Mouse (Mus musculus): ENCODE results near the gene Tmem150c.

Tmem150c gene

DNA sequence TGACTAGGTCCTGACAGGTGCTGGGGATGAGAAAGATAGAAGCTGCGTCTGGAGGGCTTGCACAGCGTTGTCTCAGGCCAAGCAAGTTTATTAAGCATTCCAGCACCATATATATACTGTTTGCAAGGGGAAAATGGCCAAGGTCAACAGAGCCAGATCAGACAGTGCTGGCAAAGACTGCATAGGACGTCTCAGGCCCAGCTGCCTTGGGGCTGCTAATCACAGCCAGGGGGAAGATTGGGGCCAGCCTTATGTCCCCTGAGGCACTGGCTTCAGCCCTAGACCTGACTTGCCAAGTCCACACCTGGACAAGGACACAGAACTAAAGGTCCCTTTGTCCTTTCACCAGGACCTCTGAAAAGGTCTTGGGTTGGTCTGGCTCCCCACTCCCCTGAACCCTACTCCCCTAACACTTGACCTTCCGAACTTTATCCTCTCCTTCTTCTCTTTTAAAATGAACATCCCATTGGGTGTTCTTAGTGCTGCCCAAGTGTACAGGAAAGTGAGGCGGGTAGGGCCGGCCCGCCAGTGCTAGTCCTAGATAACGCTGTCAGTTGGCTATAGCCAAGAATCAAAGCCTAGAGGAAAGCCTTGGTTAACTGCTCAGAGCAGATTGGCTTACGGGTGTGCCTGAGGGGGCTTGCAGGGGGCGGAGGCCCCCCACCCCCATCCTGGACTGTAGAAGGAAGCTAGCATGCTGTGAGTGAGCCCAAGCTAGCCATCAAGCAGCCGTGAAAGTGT, 104.6 kb downstream of the Tmem150c start:
- DNase-seq (ENCODE audit: low spot score), result no peak

DNA sequence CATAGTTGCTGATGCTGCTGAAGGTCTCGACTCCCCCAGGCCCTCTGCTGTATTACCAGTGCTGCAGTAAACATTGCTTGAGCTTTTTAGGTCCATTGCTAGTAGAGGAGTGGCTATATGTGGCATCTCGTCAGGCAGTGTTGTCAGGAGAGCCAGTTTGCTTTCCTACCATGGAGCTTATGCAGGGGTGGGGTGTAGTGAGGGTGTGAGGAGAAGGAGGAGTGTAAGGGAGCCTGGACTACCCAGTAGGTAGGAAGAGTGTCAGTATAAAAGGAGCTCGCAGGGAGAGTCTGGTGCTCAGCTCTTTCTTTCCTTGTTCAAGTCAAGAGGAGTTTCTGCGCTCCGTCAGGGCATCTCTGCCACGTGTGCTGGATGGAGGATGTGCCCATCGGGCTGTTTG, 106.9 kb downstream of the Tmem150c start:
- no peak for DNase-seq (ENCODE audit: low spot score)

DNA sequence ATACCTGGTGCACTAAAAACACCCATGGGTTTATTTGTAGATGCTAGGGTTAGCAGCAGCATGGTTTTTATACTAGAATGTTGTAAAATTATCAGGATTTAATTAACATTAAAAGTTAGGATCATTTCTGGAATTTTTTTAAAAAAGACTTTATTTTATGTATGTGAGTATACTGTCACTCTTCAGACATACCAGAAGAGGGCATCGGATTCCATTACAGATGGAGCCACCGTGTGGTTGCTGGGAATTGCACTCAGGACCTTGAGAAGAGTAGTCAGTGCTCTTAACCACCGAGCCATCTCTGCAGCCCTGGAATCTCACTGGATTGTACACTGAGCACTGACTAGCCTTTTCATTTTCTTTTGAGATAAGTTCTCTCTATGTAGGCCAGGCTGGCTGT, 109.7 kb downstream of the Tmem150c start:
- DNase-seq (ENCODE audit: low spot score), result no peak

DNA sequence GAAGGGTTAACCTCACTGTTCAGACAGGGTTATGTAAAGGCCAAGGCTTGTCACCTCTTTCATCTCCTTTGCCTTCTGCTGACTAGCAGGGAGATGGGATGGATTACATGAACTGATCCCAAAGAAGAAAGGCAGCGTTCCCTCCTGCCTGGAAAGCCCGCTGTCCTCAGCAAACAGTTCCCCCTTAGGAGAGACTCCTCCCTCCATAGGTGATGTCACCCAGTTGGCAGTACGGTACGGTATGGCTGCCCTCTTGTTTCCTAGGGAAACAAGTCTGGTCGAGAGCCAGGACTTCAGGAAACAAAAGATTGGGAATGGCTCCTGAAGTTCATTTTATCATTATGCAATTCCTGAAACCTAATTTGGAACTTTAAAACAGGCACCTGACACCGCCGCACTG, 111.7 kb downstream of the Tmem150c start:
- no peak for DNase-seq (ENCODE audit: low spot score)

DNA sequence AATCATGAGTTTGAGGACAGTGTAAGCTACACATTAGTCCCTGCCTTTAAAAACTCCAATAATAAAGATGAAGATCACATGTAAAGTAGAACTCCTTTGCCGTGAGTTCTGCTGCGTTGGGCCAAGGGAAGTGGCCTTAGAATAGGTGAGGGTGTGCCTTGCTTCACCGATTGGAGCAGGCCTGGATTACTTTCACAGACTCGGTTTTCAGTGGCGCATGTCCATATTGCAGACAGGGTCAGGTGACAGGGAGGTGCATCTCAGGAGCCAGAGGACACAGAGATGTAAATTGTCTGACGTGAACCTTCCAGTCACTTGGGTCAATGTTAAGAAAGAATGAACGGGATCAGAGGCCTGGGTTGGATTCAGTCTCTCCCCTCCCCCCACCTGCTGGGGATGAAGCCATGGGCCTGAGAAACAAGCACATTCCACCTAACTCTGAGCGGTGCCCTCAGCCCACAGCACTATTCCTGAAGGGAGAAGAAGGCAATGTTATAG, 112.4 kb downstream of the Tmem150c start:
- DNase-seq (ENCODE audit: low spot score), result no peak

DNA sequence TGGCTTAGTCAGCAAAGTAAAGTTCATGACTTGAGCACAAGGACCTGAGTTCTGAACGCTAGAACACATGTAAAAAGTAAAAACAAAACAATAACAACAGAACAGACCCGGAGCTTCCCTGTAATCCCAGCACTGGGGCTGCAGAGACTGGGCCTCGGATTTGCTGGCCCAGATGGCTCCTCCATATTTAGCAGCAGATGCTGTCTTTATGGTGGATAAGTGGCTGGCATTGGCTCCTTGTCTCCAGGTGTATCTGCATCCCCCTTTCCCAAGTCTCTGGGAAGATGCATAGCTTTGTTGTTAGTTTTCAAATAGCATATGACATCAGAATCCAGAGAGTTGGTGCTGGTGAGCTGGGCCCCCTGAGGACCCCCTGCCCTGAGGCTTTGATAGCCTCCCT, 113.5 kb downstream of the Tmem150c start:
- DNase-seq (ENCODE audit: low spot score), result no peak

DNA sequence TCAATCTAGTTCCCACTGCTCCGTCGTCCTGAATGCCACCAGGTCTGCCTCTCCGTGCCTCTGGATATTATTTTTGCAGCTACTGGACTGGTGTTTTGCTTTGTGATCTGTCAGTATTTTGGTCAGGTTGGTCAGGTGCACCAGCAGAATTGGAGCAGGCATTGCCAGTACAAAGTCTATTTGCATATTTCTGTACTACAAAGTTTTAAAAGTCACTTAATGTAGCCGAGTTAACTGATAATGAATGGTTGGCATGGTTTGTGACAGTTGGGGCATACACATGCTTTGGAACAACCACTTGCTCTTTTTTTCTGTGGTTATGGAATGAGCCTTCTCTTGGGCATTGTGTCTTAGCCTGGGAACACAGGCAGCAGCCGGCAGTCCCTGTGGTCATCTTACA, 115.0 kb downstream of the Tmem150c start:
- DNase-seq (ENCODE audit: low spot score), result no peak

DNA sequence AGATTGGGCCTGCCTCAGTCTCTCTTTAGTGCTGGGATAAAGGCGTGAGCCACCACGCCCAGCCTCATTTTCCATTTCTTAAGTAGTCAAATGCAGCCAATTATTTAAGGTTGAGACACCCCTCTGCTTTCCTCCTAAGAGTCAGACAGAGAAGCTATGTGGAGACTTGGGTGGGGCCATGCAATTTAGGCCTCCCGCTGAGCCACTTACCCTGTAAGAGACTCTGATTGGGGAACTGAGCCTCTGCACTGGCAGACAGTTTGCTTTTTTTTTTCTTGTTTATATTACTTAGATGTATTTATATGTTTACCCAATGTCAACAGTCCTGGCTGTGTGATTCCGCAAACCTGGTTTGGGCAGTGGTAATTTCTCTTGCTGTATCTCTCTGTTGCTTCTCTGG, 115.6 kb downstream of the Tmem150c start:
- no peak for DNase-seq (ENCODE audit: low spot score)

DNA sequence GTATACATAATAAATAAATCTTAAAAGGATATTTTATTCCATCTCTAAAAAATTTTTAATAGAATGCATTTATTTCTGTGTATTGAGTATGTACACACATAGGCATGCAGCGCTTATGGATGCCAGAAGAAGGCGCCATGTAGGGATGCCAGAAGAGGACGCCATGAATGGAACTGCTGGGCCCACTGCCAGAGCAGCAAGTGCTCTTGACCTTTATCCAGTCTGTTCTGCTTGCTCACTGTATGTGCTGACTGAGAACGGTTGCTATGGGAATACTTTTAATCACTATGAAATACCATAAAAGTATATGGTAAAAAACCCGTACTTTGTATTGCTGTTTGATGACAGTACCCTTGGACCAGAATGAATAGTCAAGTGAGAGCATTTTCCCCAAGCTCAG, 116.2 kb downstream of the Tmem150c start:
- no peak for DNase-seq (ENCODE audit: low spot score)

DNA sequence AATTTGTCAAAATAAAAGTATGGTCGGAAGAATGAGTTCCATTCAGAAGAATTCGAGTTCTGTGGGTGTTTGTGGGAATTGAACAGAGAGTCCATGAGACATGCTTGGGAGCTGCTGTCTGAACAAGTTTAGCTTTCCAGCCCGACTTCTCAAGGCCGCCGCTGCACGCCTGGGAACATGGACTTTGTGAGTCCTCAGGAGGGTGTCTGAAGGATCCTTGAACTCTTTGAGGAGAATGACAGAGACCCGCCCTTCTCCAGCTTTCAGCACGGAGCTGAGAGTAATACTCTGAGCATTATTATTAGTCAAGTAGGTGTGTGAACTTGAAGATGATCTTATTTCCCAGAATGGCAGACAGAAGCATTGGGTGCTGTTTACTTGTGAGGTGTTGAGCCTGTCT, 117.1 kb downstream of the Tmem150c start:
- DNase-seq (ENCODE audit: low spot score), result no peak

DNA sequence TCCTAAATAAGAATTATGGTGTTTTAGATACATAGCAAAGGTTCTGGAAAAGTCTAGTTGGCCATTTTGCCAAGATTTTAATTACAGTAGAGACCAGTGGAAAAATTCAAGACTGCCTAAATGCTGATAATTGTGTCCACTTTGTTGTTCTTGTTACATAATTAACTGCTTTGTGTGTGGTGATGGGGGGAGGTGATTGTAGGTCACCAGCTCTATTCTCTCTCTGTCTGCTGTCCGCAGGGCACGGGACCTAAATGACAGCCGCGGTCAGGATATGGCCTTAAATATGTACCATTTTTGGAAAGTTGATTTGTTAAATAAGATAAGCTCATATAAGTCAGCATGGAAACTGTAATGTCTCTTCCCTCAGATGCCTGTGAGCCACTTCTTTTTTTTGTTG, 118.3 kb downstream of the Tmem150c start:
- no peak for DNase-seq (ENCODE audit: low spot score)

DNA sequence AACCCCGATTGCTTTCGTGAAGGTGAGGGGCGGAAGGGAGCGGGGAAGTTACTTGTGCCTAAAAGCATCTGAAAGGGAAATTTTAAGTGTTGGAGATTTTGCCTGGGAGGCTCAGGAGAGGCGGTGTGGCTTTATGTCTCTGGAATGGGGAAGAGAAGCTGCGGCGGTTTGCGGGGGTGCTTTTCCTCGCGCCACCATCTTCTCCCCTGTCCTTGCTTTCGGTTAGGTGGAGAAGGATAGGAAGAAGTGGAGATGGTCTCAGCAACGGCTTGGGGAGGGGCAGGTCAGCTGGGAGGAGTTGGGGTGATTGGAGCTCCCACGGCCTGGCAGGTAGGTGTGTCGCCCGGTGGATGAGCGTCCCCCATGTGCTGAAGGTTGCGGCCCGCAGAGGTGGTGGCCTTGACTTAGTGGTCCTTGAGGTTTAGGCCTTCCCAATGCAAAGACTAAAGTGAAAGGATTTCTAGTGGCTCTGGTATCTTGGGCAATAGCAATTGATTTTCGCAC, 119.3 kb downstream of the Tmem150c start:
- peak; percentile 52 for DNase-seq (ENCODE audit: low spot score)

DNA sequence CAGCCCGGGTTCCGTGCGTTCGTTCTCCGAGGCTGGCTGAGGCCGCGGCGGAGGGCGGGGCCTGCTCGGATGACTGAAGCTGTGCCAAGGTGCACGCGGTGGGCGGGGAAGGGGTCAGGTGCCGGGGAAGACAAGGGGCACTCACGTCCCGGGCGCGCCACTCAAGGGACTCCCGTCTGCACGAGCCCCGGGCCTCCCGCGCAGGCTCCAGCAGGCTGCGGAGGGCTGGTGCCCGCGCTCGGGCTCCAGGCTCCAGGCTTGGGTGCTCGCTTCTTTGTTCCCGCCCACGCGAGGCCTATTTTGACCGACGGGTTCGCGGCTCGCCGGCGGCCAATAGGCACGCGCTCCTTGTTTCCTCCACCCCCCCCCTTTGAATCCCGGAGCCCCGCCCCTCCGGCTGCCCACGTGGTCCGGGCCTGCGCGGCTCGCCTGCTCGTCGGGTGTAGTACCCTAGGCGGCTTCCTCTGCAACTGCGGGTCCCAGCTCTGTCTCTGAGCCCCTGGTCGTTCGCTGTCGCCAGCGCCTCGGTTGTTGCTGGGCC, 119.9 kb downstream of the Tmem150c start, which contains the start of the genes Hnrnpdl and Enoph1:
Gene Hnrnpdl (minus strand): TSS at position 63 of the 541 bp plus-strand sequence.
Gene Enoph1 (plus strand): TSS at position 384 of the 541 bp plus-strand sequence.
- peak; percentile 94 for DNase-seq (ENCODE audit: low spot score)

DNA sequence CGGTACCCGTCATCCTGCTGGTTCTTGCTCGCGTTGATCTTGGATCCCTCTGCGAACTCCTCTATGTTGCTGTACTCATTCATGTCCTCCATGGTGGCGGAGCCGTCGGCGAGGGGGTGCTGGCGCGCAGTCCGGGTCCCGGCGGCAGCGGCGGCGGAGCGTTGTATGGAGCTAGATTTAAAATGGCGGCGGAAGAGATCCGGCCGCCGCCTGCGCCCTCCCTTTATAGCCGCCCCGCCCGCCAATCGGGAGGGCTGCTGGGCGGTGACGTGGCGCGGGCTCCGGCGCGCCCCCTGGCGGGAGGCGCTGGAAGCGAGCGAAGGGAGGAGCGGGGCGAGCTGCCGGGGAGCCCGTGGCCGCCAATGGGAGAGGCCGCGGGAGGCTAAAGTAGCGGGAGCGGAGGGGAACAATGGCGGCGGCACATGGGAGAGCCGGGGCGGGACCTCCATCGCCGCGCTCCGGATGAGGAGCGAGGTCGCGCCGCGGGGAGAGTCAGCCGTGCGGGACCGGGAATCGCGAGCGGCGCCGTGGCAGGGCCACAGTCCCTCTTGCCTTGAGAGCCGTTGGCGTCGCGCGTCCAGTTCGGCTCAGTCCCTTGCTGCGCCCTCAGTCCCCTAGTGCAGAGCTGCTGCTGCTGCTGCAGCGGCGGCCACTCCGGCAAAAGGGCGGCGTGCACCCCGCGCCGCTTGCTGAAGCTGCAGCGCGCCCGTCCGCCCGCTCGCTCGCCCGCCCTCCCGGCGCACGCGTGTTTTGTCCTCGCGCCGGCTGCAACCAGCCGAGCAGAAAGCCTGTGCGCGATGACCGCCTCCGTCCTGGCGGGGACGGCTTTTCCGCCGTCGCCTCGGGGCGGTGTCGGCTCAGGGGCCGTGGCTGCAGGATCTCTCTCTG, 120.7 kb downstream of the Tmem150c start:
- DNase-seq (ENCODE audit: low spot score), result peak; percentile 86

DNA sequence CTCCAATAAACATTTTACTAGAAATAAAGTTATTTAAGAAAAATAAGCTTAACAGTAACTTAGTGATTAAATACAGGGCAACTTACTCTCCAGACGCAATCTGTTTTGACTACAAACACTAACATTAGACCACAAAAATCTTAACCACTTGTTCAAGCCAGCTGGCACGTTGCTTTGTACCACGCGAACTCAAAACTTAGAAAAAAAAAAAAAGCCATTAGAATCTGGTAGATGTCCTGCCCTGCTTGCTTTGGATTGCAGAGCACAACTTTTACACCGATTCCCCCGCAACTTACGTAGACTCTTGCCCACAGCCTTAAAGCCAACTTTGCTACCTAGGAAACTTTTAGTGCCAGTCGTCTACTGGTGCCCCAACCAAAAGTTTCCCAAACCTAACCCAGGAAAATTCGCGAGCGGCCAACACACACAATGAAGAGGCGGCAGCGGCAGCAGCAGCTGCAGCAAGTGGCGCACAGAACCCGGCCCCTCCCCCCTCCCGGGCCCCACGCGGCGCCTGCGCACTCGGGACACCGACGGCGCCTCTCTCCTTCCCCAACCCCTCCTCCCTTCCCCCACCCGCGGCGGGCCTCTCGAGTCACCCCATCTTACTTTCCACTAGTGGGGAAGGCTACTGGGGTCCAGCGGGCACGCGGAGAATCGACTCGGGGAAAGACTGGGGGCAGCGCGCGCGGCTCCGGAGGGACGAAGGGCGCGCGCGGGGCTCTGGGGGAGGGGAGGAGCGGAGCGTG, 121.5 kb downstream of the Tmem150c start:
- peak; percentile 63 for DNase-seq (ENCODE audit: low spot score)

DNA sequence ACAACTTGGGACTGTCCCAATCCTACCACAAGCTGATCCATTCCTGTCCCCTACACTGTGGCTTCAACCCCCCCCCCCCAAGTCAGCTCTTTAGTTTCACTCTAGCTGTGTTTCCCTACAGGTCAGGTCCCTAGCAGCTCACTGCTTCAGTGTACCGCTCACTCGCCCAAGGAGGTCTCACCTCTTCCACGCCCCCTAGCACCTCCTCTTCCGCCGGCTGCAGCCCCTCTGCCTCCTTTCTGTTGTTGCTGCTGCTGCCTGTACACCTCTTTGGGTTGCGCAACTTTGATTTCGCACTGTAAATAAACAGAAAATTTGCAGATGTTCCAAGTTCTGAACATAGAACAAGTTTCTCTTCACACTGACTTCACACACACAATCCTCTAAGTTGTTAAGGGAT, 122.9 kb downstream of the Tmem150c start:
- DNase-seq (ENCODE audit: low spot score), result no peak

DNA sequence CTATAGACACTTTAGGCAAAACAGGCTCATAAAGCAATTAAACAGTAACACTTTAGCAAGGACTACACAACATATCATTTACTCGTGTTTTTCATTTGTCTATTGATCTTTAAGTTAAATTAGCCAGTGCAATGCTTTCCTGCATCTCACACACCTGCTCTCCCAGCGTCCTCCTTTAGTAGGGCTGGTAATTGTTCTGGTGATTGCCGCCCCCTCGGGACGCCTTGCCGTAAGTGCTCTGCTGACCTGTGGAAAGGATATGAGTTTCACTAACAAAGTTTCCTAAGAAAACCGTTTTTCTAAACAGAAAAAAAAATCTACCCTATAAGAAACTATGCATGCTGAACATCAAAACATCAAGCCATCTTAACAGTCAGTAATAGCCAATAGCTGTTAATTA, 123.7 kb downstream of the Tmem150c start:
- no peak for DNase-seq (ENCODE audit: low spot score)

DNA sequence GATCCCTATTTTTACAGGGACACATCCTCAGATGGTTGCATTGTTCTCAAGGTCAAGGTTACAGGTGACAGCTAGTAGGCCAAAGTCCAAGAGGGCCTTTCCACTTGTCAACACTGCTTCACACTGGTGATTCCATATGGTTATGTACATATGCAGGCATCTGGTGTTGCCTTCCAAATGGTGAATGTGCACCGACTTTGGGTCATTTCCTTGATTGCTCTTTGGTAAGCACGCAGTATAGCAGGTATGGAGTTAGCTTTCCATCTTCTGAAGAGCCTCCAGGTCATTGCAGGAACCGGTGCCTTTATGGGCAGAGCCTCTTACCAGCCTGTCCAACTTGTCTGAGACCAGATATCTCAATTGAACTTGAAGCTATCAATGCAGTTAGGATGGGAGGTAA, 127.0 kb downstream of the Tmem150c start:
- DNase-seq (ENCODE audit: low spot score), result no peak

DNA sequence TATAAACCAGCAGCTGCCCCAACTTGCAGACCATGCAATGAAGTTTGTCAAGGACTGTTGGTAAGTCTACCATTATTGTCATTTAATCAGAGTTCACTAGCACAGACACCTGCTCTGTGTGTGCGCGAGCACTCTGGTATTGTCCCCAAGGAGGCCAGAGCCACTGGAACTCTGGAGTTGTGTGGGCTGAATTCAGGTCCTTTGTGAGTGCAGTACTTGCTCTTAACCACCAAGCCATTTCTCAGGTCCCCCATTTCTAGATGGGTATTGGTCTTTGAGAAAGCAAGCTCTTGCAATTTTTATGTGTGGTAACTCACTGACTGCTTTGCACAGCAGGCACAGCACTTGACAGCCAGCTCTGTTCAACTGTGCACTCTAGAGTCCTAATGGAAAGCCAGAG, 127.5 kb downstream of the Tmem150c start:
- no peak for DNase-seq (ENCODE audit: low spot score)

DNA sequence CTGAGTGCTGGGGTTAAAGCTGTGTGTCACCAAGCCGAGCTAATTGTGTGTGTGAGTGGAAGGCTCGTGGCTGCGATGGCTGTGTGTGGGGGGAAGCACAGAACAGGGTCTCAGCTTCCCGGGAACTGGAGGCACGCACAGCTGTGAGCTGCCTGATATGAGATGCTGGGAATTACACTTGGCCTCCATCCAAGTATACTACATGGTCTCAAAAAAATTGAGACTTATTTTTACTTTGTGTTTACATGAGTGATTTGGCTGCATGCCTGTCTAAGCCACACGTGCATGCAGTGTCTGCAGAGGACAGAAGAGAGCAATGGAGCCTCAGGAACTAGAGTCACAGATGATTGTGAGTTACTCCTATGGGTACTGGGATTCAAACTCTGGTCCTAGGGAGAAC, 129.5 kb downstream of the Tmem150c start:
- no peak for DNase-seq (ENCODE audit: low spot score)

Measured in embryo, embryonic 10 days (tissue).